Mouse (Mus musculus) Patski (cell line): ENCODE data around the gene Slc28a1. TPM values are rescaled to one million over a fixed set of nuclear protein-coding genes. Genes with fewer than 3 reads are reported as not detected.
"Not testable (repeated sequence)": the region's sequence is repeated elsewhere in the genome, so short reads cannot be mapped to it uniquely, and the experiment has no call there.

Experiments
- ATAC-seq: fragments of 100-300 bp; one replicate; pipeline ENCODE4 v1.8.0; 2021
- CTCF ChIA-PET: fragments of 350-600 bp; sonication (Branson Sonifier 250); formaldehyde crosslinking; loops from one replicate; lab custom pipeline; 2022; ENCODE audit warnings: inconsistent platforms; lab: Charles Lee
- POLR2A ChIA-PET: fragments of 350-600 bp; sonication (Branson Sonifier 250); formaldehyde crosslinking; loops from one replicate; lab custom pipeline; 2022; ENCODE audit warnings: antibody characterized with exemption, inconsistent platforms; lab: Charles Lee
- DNase-seq: peaks from one replicate; pipeline ENCODE4 v3.0.0-alpha.2; 2011; ENCODE audit warnings: low read depth, low spot score
- H3K27me3 ChIP-seq: fragments of 371-371 bp; one replicate; pipeline ENCODE4 v1.5.1; 2021
- CTCF ChIP-seq: fragments of 100-300 bp; IDR thresholded peaks from one replicate; pipeline ENCODE4 v1.5.1; 2021
- in situ Hi-C: fragments of 300-500 bp; cut with MboI; formaldehyde crosslinking; loops from 3 replicates; pipeline ENCODE4 v1.11.1; 2018; ENCODE audit warnings: low pct_unique_long_range_greater_than_20kb, mixed read lengths
- polyA plus RNA-seq: library from polyadenylated mRNA; unstranded; gene quantifications from one replicate; pipeline ENCODE4 v1.2.3, GENCODE M21; 2021

Slc28a1 gene
- polyA plus RNA-seq, 1 experiment from 2014 or later = not detected

- no peak for ATAC-seq
- DNase-seq = no peak
- in situ Hi-C loops = no loop called here
- CTCF ChIA-PET = no interaction called here
- TF ChIP-seq CTCF = no peak
- POLR2A ChIA-PET = no interaction called here
- H3K27me3 ChIP-seq = no peaks in the 10 kb centered on the region
Observed at GRCm38 (mm10) chr7:81139671-81140404, 25.2 kb downstream of the Slc28a1 start.

GRCm38 (mm10) chr7:81141541-81141940, 26.9 kb downstream of the Slc28a1 start:
- in situ Hi-C loops = no loop called here
- H3K27me3 ChIP-seq = no peaks in the 10 kb centered on the region
- ChIA-PET CTCF (no interaction called here), POLR2A (interaction anchor here (0.7 kb wide), 1 partner anchor 197 kb away, joined by 3 read pairs; no protein-coding TSS in a partner anchor)
- no peak for ATAC-seq
- TF ChIP-seq CTCF = no peak
- no peak for DNase-seq

DNA sequence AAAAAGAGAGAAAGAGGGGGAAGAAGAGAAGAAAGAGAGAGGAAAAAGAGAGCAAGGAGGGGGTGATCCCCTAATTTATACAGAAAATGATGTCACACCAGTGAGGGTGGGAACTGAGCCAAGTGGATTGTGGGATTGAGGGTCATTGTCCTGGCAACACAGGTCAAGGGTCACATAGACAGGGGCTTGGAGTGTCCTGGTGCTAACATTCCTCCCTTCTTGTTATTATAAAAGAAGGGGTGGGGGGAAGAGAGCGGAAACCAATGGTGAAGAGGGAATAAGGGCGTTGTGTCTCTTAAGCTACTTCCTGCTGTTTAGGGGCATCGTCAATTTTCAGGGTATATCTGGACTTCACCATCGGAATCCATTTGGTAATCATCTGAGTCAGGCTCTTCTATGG, 28.5 kb downstream of the Slc28a1 start:
- POLR2A ChIA-PET, ATAC-seq, H3K27me3 ChIP-seq, in situ Hi-C loops, DNase-seq: not testable (repeated sequence)
- CTCF ChIA-PET = interaction anchor here (1.9 kb wide), 1 partner anchor 11 kb away, joined by 5 read pairs; no protein-coding TSS in a partner anchor

- no peak for TF ChIP-seq CTCF
- H3K27me3 ChIP-seq = no peaks in the 10 kb centered on the region
- CTCF ChIA-PET = no interaction called here
- DNase-seq (no peak), ATAC-seq (no peak)
- POLR2A ChIA-PET = no interaction called here
- in situ Hi-C loops = loop anchor here (10.0 kb wide), 1 partner anchor 75 kb away; no protein-coding TSS in a partner anchor
Observed at GRCm38 (mm10) chr7:81149759-81150158, 35.2 kb downstream of the Slc28a1 start.

- POLR2A ChIA-PET = no interaction called here
- DNase-seq (no peak), ATAC-seq (no peak)
- TF ChIP-seq CTCF = no peak
- CTCF ChIA-PET = no interaction called here
- in situ Hi-C loops = loop anchor here (10.0 kb wide), 1 partner anchor 76 kb away; no protein-coding TSS in a partner anchor
- no peaks in the 10 kb centered on the region for H3K27me3 ChIP-seq
Observed at GRCm38 (mm10) chr7:81151216-81151615, 36.6 kb downstream of the Slc28a1 start.

DNA sequence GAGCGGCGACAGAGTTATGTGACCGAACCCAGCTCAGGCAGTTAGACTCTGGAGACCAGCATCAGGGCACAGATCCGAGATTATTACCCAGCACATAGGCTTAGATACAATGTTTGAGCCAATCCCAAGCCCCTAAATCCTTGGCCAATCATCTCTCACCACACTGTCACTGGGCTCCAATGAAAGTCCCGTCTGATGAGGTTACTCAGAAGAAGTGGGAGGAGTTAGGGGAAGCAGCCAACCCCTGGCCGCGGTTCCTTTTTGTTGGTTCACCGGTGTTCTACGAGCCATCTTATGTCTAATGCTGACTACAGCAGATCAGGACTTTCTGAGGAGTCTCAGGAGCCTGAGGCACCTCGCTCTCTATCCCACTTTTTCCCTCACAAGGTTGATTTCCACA, 37.7 kb downstream of the Slc28a1 start:
- no peak for ATAC-seq
- H3K27me3 ChIP-seq = no peaks in the 10 kb centered on the region
- no peak for TF ChIP-seq CTCF
- POLR2A ChIA-PET = no interaction called here
- no peak for DNase-seq
- in situ Hi-C loops = loop anchor here (10.0 kb wide), 1 partner anchor 78 kb away; no protein-coding TSS in a partner anchor
- CTCF ChIA-PET = no interaction called here

DNA sequence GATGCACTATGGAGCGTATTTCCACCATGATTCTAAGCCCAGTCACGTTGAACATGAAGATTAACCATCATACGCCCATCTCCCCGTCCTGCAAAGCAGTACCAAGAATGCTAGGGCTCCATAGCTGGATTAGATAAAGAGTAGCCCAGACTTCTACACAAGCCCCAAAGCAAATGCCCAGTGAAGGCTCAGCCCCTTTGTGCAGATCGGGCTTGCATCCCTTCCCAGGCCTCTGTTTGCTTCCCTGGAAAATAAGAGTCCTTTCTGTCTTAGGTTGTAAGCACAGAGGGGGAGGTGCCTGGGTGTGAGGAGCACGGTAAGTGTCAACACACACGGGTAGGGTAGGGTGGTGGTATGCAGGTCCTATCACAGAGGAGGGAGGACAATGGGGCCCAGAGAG, 38.2 kb downstream of the Slc28a1 start:
- H3K27me3 ChIP-seq = no peaks in the 10 kb centered on the region
- DNase-seq (no peak), ATAC-seq (no peak)
- in situ Hi-C loops = loop anchor here (10.0 kb wide), 1 partner anchor 78 kb away; no protein-coding TSS in a partner anchor
- ChIA-PET CTCF (no interaction called here), POLR2A (no interaction called here)
- no peak for TF ChIP-seq CTCF

GRCm38 (mm10) chr7:81153327-81153726, 38.7 kb downstream of the Slc28a1 start:
- POLR2A ChIA-PET = no interaction called here
- DNase-seq = no peak
- H3K27me3 ChIP-seq = no peaks in the 10 kb centered on the region
- TF ChIP-seq CTCF = no peak
- in situ Hi-C loops = loop anchor here (10.0 kb wide), 1 partner anchor 79 kb away; no protein-coding TSS in a partner anchor
- no peak for ATAC-seq
- CTCF ChIA-PET = interaction anchor here (1.4 kb wide), 1 partner anchor 33 kb away, joined by 3 read pairs; no protein-coding TSS in a partner anchor

DNA sequence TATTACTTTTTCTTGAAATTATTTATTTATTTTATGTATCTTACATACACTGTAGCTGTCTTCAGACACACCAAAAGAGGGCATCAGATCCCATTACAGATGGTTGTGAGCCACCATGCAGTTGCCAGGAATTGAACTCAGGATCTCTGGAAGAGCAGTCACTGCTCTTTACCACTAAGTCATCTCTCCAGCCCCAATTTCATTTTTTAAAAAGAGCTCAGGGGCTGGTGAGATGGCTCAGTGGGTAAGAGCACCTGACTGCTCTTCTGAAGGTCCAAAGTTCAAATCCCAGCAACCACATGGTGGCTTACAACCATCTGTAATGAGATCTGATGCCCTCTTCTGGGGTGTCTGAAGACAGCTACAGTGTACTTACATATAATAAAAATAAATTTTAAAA, 39.6 kb downstream of the Slc28a1 start:
- DNase-seq, H3K27me3 ChIP-seq, ATAC-seq, POLR2A ChIA-PET: not testable (repeated sequence)
- in situ Hi-C loops = loop anchor here (10.0 kb wide), 1 partner anchor 79 kb away; no protein-coding TSS in a partner anchor
- CTCF ChIA-PET = interaction anchor here (0.7 to 1.7 kb wide), 11 partner anchors 10 to 297 kb away, joined by 3 to 8 read pairs (median 3); no protein-coding TSS in a partner anchor

GRCm38 (mm10) chr7:81154960-81155359, 40.4 kb downstream of the Slc28a1 start:
- POLR2A ChIA-PET = no interaction called here
- DNase-seq = peak; percentile 10
- CTCF ChIA-PET = interaction anchor here (0.7 to 1.7 kb wide), 13 partner anchors 11 to 298 kb away, joined by 3 to 8 read pairs (median 3); partner anchors contain the start of gene Zscan2
- peak; percentile 93 for TF ChIP-seq CTCF
- peak; percentile 35 for ATAC-seq
- in situ Hi-C loops = loop anchor here (5.0 to 10.0 kb wide), 3 partner anchors 80 to 298 kb away; no protein-coding TSS in a partner anchor
- H3K27me3 ChIP-seq = no peaks in the 10 kb centered on the region

DNA sequence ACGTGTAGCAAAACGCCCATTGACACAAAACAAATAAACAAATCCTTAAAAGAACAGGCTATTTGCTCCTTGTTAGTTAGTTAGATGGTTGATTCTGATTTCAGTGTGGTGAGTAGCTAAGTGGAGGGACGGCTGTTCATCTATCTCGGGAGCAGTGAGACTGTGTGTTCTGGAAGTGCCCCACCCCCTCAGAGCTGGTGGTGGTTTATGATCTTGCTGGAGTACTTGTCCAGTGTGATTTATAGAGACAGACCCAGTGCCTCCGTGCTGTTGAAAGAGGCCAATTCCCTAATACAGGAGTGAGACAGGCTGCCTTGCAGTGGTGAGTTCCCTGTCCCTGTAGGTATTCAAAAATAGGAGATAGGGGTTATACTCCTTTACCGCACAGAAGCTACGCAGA, 44.3 kb downstream of the Slc28a1 start:
- POLR2A ChIA-PET = no interaction called here
- no peak for TF ChIP-seq CTCF
- no peak for ATAC-seq
- DNase-seq = no peak
- in situ Hi-C loops = loop anchor here (5.0 to 10.0 kb wide), 3 partner anchors 84 to 302 kb away; no protein-coding TSS in a partner anchor
- H3K27me3 ChIP-seq = no peaks in the 10 kb centered on the region
- CTCF ChIA-PET = no interaction called here
